Comparison of ENCODE assay signal across 8 mouse cellular contexts in genomic region chr3:104700751-104701335, GRCm38 (mm10).
DNase-seq lines count a peak whose midpoint lies in the region; ATAC-seq and TF ChIP-seq lines count a peak whose summit lies in the region.

No protein-coding gene starts in this region.

- peak overlapping the region in 1 of 2 experiments; percentile 18; a peak in 1 of 4 replicates for H3K4me3 ChIP-seq in ES-E14 (ENCODE audit: insufficient read depth in 1 of 2, low read depth in 1 of 2, low read length in 2 of 2, poor library complexity in 1 of 2, severe bottlenecking in 1 of 2)
- H3K4me3 ChIP-seq in cerebellum, adult 2 months (replicated peaks; ENCODE audit: insufficient read depth, low read depth, low read length): no peak overlapping the region
- no peak overlapping the region for H3K4me3 ChIP-seq in hindbrain, embryonic 11.5 days (ENCODE audit: low read depth, low read length)
- H3K4me3 ChIP-seq in lung, postnatal 0 days (ENCODE audit: low read depth, low read length): no peak overlapping the region

- H3K36me3 ChIP-seq in ES-E14 (ENCODE audit: control insufficient read depth, insufficient read depth, low read length, poor library complexity, severe bottlenecking): no peaks in the 10 kb centered on the region
- no peaks in the 10 kb centered on the region for H3K36me3 ChIP-seq in hindbrain, embryonic 11.5 days (ENCODE audit: control insufficient read depth, insufficient read depth, low read length)
- no peaks in the 10 kb centered on the region for H3K36me3 ChIP-seq in lung, postnatal 0 days (ENCODE audit: insufficient read depth, low read length)

- TF ChIP-seq POLR2A in cerebellum, adult 2 months (IDR thresholded peaks at IDR 0.05; ENCODE audit: borderline replicate concordance, insufficient read depth, low read length): no peak

- H3K9ac ChIP-seq in ES-E14 (ENCODE audit: insufficient read depth, low read depth, low read length, poor library complexity, severe bottlenecking): no peak overlapping the region
- H3K9ac ChIP-seq in hindbrain, embryonic 11.5 days (ENCODE audit: low read depth, low read length): no peak overlapping the region
- no peak overlapping the region for H3K9ac ChIP-seq in lung, postnatal 0 days (replicated peaks; ENCODE audit: low read depth)

- DNase-seq in ES-E14 (ENCODE audit: low read depth, low spot score): peak; percentile 85
- peak; percentile 46 to 48 for DNase-seq in cerebellum, adult 2 months
- peak; percentile 92 for DNase-seq in forelimb bud, embryonic 11.5 days (ENCODE audit: low read depth, low spot score)
- DNase-seq in hindbrain, embryonic 11.5 days (ENCODE audit: low spot score): peak; percentile 91
- DNase-seq in layer of hippocampus, adult 9-11 months: peak; percentile 44
- peak; percentile 91 for DNase-seq in lung, postnatal 0 days (ENCODE audit: low spot score)
- DNase-seq in ovary, postnatal 14 days (ENCODE audit: low spot score): peak; percentile 72
- peak; percentile 92 for DNase-seq in thymus, postnatal 0 days (ENCODE audit: low spot score)

- no peak for TF ChIP-seq EP300 in lung, postnatal 0 days (IDR thresholded peaks at IDR 0.05)

- H3K9me3 ChIP-seq in ES-E14 (ENCODE audit: control insufficient read depth, insufficient read depth, low read depth, low read length): no peaks in the 10 kb centered on the region
- no peaks in the 10 kb centered on the region for H3K9me3 ChIP-seq in hindbrain, embryonic 11.5 days (ENCODE audit: control insufficient read depth, low read length)
- H3K9me3 ChIP-seq in lung, postnatal 0 days (ENCODE audit: low read length): no peaks in the 10 kb centered on the region

- H3K4me1 ChIP-seq in ES-E14 (ENCODE audit: control insufficient read depth in 2 of 2, insufficient read depth in 2 of 2, low read length in 2 of 2, poor library complexity in 1 of 2): peaks cover 0 to 6% of the 10 kb centered on the region in 2 experiments; a peak in 2 of 4 replicates
- H3K4me1 ChIP-seq in cerebellum, adult 2 months (ENCODE audit: control insufficient read depth, insufficient read depth, low read length): no peaks in the 10 kb centered on the region; the same call in 1 of the 2 replicates
- no peaks in the 10 kb centered on the region for H3K4me1 ChIP-seq in hindbrain, embryonic 11.5 days (replicated peaks; ENCODE audit: control insufficient read depth, insufficient read depth, low read length)
- H3K4me1 ChIP-seq in lung, postnatal 0 days (ENCODE audit: insufficient read depth, low read depth, low read length): no peaks in the 10 kb centered on the region

- peak; percentile 48; the same call in 1 of the 2 replicates for TF ChIP-seq CTCF in cerebellum, adult 2 months (IDR thresholded peaks at IDR 0.05; ENCODE audit: borderline replicate concordance, insufficient read depth, low read depth, low read length)
- TF ChIP-seq CTCF in lung, postnatal 0 days (IDR thresholded peaks at IDR 0.05): peak; percentile 86

- H3K27me3 ChIP-seq in cerebellum, adult 2 months (ENCODE audit: control insufficient read depth, insufficient read depth, low read length): no peaks in the 10 kb centered on the region; the same call in 1 of the 2 replicates
- H3K27me3 ChIP-seq in hindbrain, embryonic 11.5 days (ENCODE audit: control insufficient read depth, insufficient read depth, low read length): no peaks in the 10 kb centered on the region
- H3K27me3 ChIP-seq in lung, postnatal 0 days (replicated peaks; ENCODE audit: insufficient read depth, low read length): no peaks in the 10 kb centered on the region

- peak; percentile 82 for ATAC-seq in hindbrain, embryonic 11.5 days (ENCODE audit: low FRiP score)
- peak; percentile 93 for ATAC-seq in lung, postnatal 0 days

- no peak overlapping the region for H3K4me2 ChIP-seq in hindbrain, embryonic 11.5 days (replicated peaks; ENCODE audit: low read depth, low read length)
- no peak overlapping the region for H3K4me2 ChIP-seq in lung, postnatal 0 days (replicated peaks; ENCODE audit: low read depth, low read length)

- 8% methylated on average over 23 of the region's 23 CpGs for WGBS in cerebellum, adult 2 months
- WGBS in hindbrain, embryonic 11.5 days: 5% methylated on average over 23 of the region's 23 CpGs
- WGBS in lung, postnatal 0 days: 4% methylated on average over 23 of the region's 23 CpGs

- no peak overlapping the region for H3K27ac ChIP-seq in ES-E14 (ENCODE audit: insufficient read depth, low read depth, low read length, poor library complexity, severe bottlenecking)
- no peak overlapping the region for H3K27ac ChIP-seq in cerebellum, adult 2 months (ENCODE audit: insufficient read depth, low read length)
- no peak overlapping the region for H3K27ac ChIP-seq in hindbrain, embryonic 11.5 days (ENCODE audit: low read depth, low read length)
- no peak overlapping the region for H3K27ac ChIP-seq in lung, postnatal 0 days (ENCODE audit: low read length)

- in situ Hi-C loops in ES-E14 (cut with MboI; ENCODE audit: low sequenced_read_pairs in 2 of 2, unreplicated experiment in 2 of 2): no loop called here

TF ChIP-seq in ES-E14, 5 proteins besides CTCF, POLR2A, EP300 and RAD21:
- TF ChIP-seq ZC3H11A (IDR thresholded peaks at IDR 0.05; ENCODE audit: borderline replicate concordance, low read depth, low read length): peak; percentile 61
- 0 out of 2 replicates have a peak, but pooled peaks have one; percentile 48 for TF ChIP-seq HCFC1 (IDR thresholded peaks at IDR 0.05; ENCODE audit: borderline replicate concordance, insufficient read depth, low read length)
- TF ChIP-seq MAFK (IDR thresholded peaks at IDR 0.05; ENCODE audit: insufficient read depth, low read depth, low read length): no peak
- no peak for TF ChIP-seq CHD2 (IDR thresholded peaks at IDR 0.05; ENCODE audit: low read depth, low read length)
- TF ChIP-seq ZNF384 (IDR thresholded peaks at IDR 0.05; ENCODE audit: low read depth, low read length): 0 out of 2 replicates have a peak, but pooled peaks have one; percentile 14
